Mouse (Mus musculus) MEL (cell line): ENCODE results near the gene Olfr671. TPM values are rescaled to one million over a fixed set of nuclear protein-coding genes. Genes with fewer than 3 reads are reported as not detected.
"Not testable (repeated sequence)": the region's sequence is repeated elsewhere in the genome, so short reads cannot be mapped to it uniquely, and the experiment has no call there.

Experiments
- DNase-seq: peaks from one replicate; pipeline ENCODE4 v3.0.0; 2011; ENCODE audit warnings: low read depth, low spot score
- H3K27ac ChIP-seq: 2 replicates; pipeline ENCODE4 v1.5.1; 2012; ENCODE audit warnings: low read depth, mild to moderate bottlenecking, control low read depth, low read length, moderate library complexity; ENCODE audit not compliant: control insufficient read depth
- H3K27me3 ChIP-seq, 2 experiments: fragments of 150-350 bp in 1 of 2; sonication (generic) in 1 of 2; 2 replicates each; pipeline ENCODE4 v1.6.1; 2012; ENCODE audit warnings: low read length in 2 of 2, mild to moderate bottlenecking in 2 of 2, improper control_type of control experiment in 1 of 2, moderate library complexity in 1 of 2; ENCODE audit not compliant: insufficient read depth in 2 of 2, control insufficient read depth in 1 of 2
- H3K36me3 ChIP-seq, 2 experiments: 2 replicates each; pipeline ENCODE4 v1.6.1; 2012 to 2014; ENCODE audit warnings: low read length in 2 of 2, improper control_type of control experiment in 1 of 2, inconsistent platforms in 1 of 2, mild to moderate bottlenecking in 1 of 2; ENCODE audit not compliant: insufficient read depth in 2 of 2, control insufficient read depth in 1 of 2
- H3K4me1 ChIP-seq, 2 experiments: fragments of 150-350 bp in 1 of 2; sonication (generic) in 1 of 2; 2 replicates each; pipeline ENCODE4 v1.6.1; 2012; ENCODE audit warnings: low read length in 2 of 2, improper control_type of control experiment in 1 of 2, mild to moderate bottlenecking in 1 of 2; ENCODE audit not compliant: insufficient read depth in 2 of 2, control insufficient read depth in 1 of 2
- H3K4me3 ChIP-seq, 2 experiments: fragments of 150-350 bp in 1 of 2; sonication (generic) in 1 of 2; 2 replicates each; pipeline ENCODE4 v1.5.1; 2012; ENCODE audit warnings: low read depth in 2 of 2, low read length in 2 of 2, mild to moderate bottlenecking in 2 of 2, moderate library complexity in 2 of 2, control low read depth in 1 of 2, improper control_type of control experiment in 1 of 2; ENCODE audit not compliant: control insufficient read depth in 1 of 2, insufficient read depth in 1 of 2
- H3K79me2 ChIP-seq: 2 replicates; pipeline ENCODE4 v1.6.1; 2012; ENCODE audit warnings: mild to moderate bottlenecking, low read length, moderate library complexity; ENCODE audit not compliant: control insufficient read depth, poor library complexity, insufficient read depth
- H3K9ac ChIP-seq: 2 replicates; pipeline ENCODE4 v1.6.1; 2012; ENCODE audit warnings: low read depth, mild to moderate bottlenecking, control low read depth, low read length, moderate library complexity; ENCODE audit not compliant: control insufficient read depth, poor library complexity, severe bottlenecking
- H3K9me3 ChIP-seq: fragments of 150-350 bp; sonication (generic); replicated peaks from 2 replicates; pipeline ENCODE4 v1.6.1; 2012; ENCODE audit warnings: mild to moderate bottlenecking, low read length, improper control_type of control experiment, moderate library complexity; ENCODE audit not compliant: insufficient read depth
- CHD2 ChIP-seq: IDR thresholded peaks from 2 replicates; pipeline ENCODE4 v1.6.1; 2011; ENCODE audit warnings: low read length, improper control_type of control experiment
- ELF1 ChIP-seq: IDR thresholded peaks from 2 replicates; pipeline ENCODE4 v1.6.1; 2014; ENCODE audit warnings: low read depth, mild to moderate bottlenecking, inconsistent platforms, low read length, improper control_type of control experiment, moderate library complexity
- EP300 ChIP-seq, 2 experiments: IDR thresholded peaks; 2 replicates each; pipeline ENCODE4 v1.6.1; 2011; ENCODE audit warnings: improper control_type of control experiment in 2 of 2, low read length in 2 of 2, low read depth in 1 of 2, mild to moderate bottlenecking in 1 of 2
- ETS1 ChIP-seq: IDR thresholded peaks from 2 replicates; pipeline ENCODE4 v1.6.1; 2012; ENCODE audit warnings: low read depth, mild to moderate bottlenecking, inconsistent platforms, low read length, improper control_type of control experiment, moderate library complexity
- HCFC1 ChIP-seq: IDR thresholded peaks from 2 replicates; pipeline ENCODE4 v1.6.1; 2012; ENCODE audit warnings: low read depth, mild to moderate bottlenecking, inconsistent platforms, low read length, improper control_type of control experiment, moderate library complexity
- KAT2A ChIP-seq: conservative IDR thresholded peaks from 2 replicates; pipeline ENCODE4 v1.6.1; 2012; ENCODE audit warnings: low read depth, low read length, improper control_type of control experiment, inconsistent platforms
- MAFK ChIP-seq: IDR thresholded peaks from 2 replicates; pipeline ENCODE4 v1.6.1; 2011; ENCODE audit warnings: low read depth, mild to moderate bottlenecking, low read length, improper control_type of control experiment, borderline replicate concordance
- MAX ChIP-seq: IDR thresholded peaks from 2 replicates; pipeline ENCODE4 v1.6.1; 2011; ENCODE audit warnings: low read length, improper control_type of control experiment
- MAZ ChIP-seq: IDR thresholded peaks from 2 replicates; pipeline ENCODE4 v1.6.1; 2012; ENCODE audit warnings: low read depth, mild to moderate bottlenecking, inconsistent platforms, low read length, improper control_type of control experiment
- MYB ChIP-seq: IDR thresholded peaks from 2 replicates; pipeline ENCODE4 v1.6.1; 2011; ENCODE audit warnings: mild to moderate bottlenecking, low read depth, low read length, improper control_type of control experiment
- MYC ChIP-seq: IDR thresholded peaks from 2 replicates; pipeline ENCODE4 v1.6.1; 2011; ENCODE audit warnings: low read depth, mild to moderate bottlenecking, low read length, improper control_type of control experiment, moderate library complexity
- NELFE ChIP-seq: IDR thresholded peaks from 2 replicates; pipeline ENCODE4 v1.6.1; 2011; ENCODE audit warnings: low read depth, low read length, improper control_type of control experiment
- POLR2AphosphoS2 ChIP-seq: IDR thresholded peaks from 2 replicates; pipeline ENCODE4 v1.6.1; 2011; ENCODE audit warnings: low read length, improper control_type of control experiment
- POLR2AphosphoS5 ChIP-seq: IDR thresholded peaks from 2 replicates; pipeline ENCODE4 v1.6.1; 2012; ENCODE audit warnings: low read depth, borderline replicate concordance, mild to moderate bottlenecking, inconsistent platforms, low read length, moderate library complexity, mixed read lengths
- RAD21 ChIP-seq: IDR thresholded peaks from 2 replicates; pipeline ENCODE4 v1.6.1; 2011; ENCODE audit warnings: mild to moderate bottlenecking, low read depth, low read length, improper control_type of control experiment
- RCOR1 ChIP-seq: IDR thresholded peaks from 2 replicates; pipeline ENCODE4 v1.6.1; 2012; ENCODE audit warnings: low read depth, mild to moderate bottlenecking, inconsistent platforms, low read length, improper control_type of control experiment
- TAL1 ChIP-seq: IDR thresholded peaks from 2 replicates; pipeline ENCODE4 v1.6.1; 2012; ENCODE audit warnings: mild to moderate bottlenecking, inconsistent platforms, low read length, moderate library complexity, mixed read lengths
- TCF12 ChIP-seq: IDR thresholded peaks from 2 replicates; pipeline ENCODE4 v1.6.1; 2014; ENCODE audit warnings: low read depth, mild to moderate bottlenecking, inconsistent platforms, low read length, improper control_type of control experiment, moderate library complexity
- UBTF ChIP-seq: IDR thresholded peaks from 2 replicates; pipeline ENCODE4 v1.6.1; 2012; ENCODE audit warnings: low read depth, mild to moderate bottlenecking, inconsistent platforms, low read length, improper control_type of control experiment, moderate library complexity, borderline replicate concordance; ENCODE audit not compliant: insufficient read depth
- USF2 ChIP-seq, 2 experiments: IDR thresholded peaks; 2 replicates each; pipeline ENCODE4 v1.6.1; 2011 to 2012; ENCODE audit warnings: improper control_type of control experiment in 2 of 2, low read length in 2 of 2, borderline replicate concordance in 1 of 2, inconsistent platforms in 1 of 2, low read depth in 1 of 2, mild to moderate bottlenecking in 1 of 2; ENCODE audit not compliant: insufficient read depth in 1 of 2
- polyA plus RNA-seq, 2 experiments: library from polyadenylated mRNA; stranded (reverse) in 1 of 2; unstranded in 1 of 2; fragments of >175 nt in 1 of 2; fragments of >200 nt in 1 of 2; gene quantifications; 2 replicates each; pipeline versions ENCODE4 v1.2.1 to v1.2.4; 2012; ENCODE audit warnings: low replicate concordance in 2 of 2, low read depth in 1 of 2; ENCODE audit not compliant: insufficient read length in 2 of 2, insufficient read depth in 1 of 2, missing spikeins in 1 of 2
- total RNA-seq: library from RNA; depleted of rRNA; stranded (reverse); fragments of 300-350 nt; gene quantifications from 2 replicates; pipeline ENCODE4 v1.2.3, GENCODE M21; 2012

Gene Olfr671
- total and polyA plus RNA-seq, 3 experiments: not detected

DNA sequence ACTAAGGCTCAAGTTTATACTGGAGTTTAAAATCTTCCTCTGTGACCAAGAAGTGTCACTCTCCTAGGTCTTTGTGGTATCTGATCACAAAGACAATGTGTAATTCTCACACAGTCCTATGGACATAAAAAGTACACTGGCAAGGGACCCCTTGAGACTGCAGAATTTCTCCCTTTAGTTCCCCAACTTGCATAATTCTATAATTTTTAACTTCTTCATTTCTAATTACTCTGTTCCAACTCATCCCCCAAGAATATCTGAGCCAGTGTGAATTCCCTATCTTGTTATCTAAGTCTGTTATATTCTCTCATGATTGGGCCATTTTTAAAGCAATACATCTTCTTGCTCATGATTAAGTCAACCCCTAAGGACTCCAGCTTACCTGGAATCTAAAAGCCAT, 23.0 kb upstream of the Olfr671 start, which contains the start of gene Olfr672:
Olfr672 (minus strand) TSS at position 101 of the 400 bp plus-strand sequence.
- H3K27ac ChIP-seq: no peak within 1 kb of the TSS
- no peaks in the 10 kb centered on the region for H3K27me3 ChIP-seq
- H3K36me3 ChIP-seq: no peaks in the 10 kb centered on the region
- H3K9me3 ChIP-seq: no peaks in the 10 kb centered on the region
- H3K9ac ChIP-seq: no peak within 1 kb of the TSS
- no peak within 1 kb of the TSS for H3K4me3 ChIP-seq
- DNase-seq: no peak
- TF ChIP-seq ETS1 (no peak), MAFK (no peak), TCF12 (no peak), ELF1 (no peak), MYC (no peak), UBTF (no peak), KAT2A (no peak), NELFE (no peak), RCOR1 (no peak), RAD21 (no peak), HCFC1 (no peak)
- H3K79me2 ChIP-seq: no peaks in the 10 kb centered on the region
- no peaks in the 10 kb centered on the region for H3K4me1 ChIP-seq

DNA sequence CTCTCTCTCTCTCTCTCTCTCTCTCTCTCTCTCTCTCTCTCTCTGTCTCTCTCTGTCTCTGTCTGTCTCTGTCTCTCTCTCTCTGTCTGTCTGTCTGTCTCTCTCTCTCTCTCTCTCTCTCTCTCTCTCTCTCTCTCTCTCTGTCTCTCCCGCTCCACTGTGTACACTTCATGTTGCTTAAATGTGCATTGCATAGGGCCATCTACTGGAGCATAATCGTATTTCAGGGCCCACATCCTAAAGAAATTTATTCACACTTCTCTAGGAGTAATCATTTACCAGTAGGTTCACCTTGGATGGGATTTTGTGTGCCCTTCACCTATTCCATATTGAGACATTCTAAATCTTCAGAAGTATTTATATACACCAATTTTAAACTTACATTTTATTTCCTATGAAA, 6.4 kb downstream of the Olfr671 start:
- not testable (repeated sequence) for H3K27ac ChIP-seq, H3K4me1 ChIP-seq, H3K4me3 ChIP-seq, H3K27me3 ChIP-seq, DNase-seq, H3K36me3 ChIP-seq, H3K9ac ChIP-seq, H3K9me3 ChIP-seq, H3K79me2 ChIP-seq

DNA sequence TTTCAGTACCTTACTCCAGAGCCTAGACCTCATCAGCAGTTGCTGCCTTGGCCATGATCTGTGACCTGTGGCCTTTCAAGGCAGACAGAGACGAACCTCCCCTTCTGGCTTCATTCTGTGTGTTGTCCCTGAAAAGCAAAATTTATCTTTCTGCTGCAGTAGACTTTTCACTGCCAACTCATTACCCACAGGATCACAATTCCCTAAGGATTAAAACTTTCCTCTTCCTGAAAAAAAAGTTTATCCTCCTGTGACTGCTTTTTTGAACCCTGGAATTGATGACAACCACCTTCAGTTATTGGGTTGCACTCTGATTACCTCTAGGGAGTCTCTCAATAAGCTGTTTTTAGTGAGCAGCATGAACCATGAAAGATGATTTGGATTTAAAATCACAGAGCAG, 16.4 kb downstream of the Olfr671 start, which contains the start of gene Olfr670:
Olfr670 (minus strand) TSS at position 101 of the 400 bp plus-strand sequence.
- Histone ChIP-seq H3K27me3 (no peaks in the 10 kb centered on the region), H3K9me3 (no peaks in the 10 kb centered on the region), H3K27ac (no peak within 1 kb of the TSS), H3K4me3 (no peak within 1 kb of the TSS), H3K4me1 (no peaks in the 10 kb centered on the region), H3K79me2 (no peaks in the 10 kb centered on the region), H3K9ac (no peak within 1 kb of the TSS), H3K36me3 (no peaks in the 10 kb centered on the region)
- no peak for DNase-seq
- no peak for TF ChIP-seq MYB
- TF ChIP-seq ETS1: no peak
- no peak for TF ChIP-seq MAX
- TF ChIP-seq CHD2: no peak
- no peak for TF ChIP-seq EP300 (IDR thresholded peaks at IDR 0.05; ENCODE audit: low read depth in 1 of 2, low read length in 2 of 2)
- TF ChIP-seq MAZ: no peak
- no peak for TF ChIP-seq POLR2AphosphoS2
- no peak for TF ChIP-seq POLR2AphosphoS5
- no peak for TF ChIP-seq USF2 (IDR thresholded peaks at IDR 0.05; ENCODE audit: borderline replicate concordance in 1 of 2, insufficient read depth in 1 of 2, low read depth in 1 of 2, low read length in 2 of 2)
- no peak for TF ChIP-seq TCF12
- no peak for TF ChIP-seq TAL1

DNA sequence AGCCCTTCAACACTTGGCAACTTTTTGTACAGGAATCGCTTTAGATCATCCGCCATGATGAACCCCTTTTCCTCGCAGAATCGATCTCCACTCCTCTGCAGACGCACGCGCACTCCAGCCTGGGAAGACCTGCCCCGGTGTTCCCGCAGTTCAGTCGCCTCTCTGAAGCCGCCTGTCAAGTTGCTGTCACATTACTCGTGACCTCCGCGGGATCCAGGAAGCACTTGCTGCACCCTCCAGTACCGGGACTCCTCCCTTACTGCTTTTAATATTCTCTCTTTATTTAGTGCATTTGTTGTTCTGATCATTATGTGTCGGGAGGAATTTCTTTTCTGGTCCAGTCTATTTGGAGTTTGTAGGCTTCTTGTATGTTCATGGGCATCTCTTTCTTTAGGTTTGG, 28.7 kb downstream of the Olfr671 start:
- H3K36me3 ChIP-seq, H3K9ac ChIP-seq, H3K27ac ChIP-seq, H3K4me1 ChIP-seq, DNase-seq, H3K4me3 ChIP-seq, H3K79me2 ChIP-seq, H3K27me3 ChIP-seq, H3K9me3 ChIP-seq: not testable (repeated sequence)
